Mouse (Mus musculus) c-Kit-positive CD71-positive TER-119-negative erythroid progenitor cells, embryonic 14.5 days (primary cell): ENCODE measurements around the gene Gramd1b.

Source experiments
- DNase-seq: peaks from one replicate; pipeline ENCODE4 v3.0.0-alpha.2; 2013; ENCODE audit warnings: low read depth

Gene Gramd1b

DNA sequence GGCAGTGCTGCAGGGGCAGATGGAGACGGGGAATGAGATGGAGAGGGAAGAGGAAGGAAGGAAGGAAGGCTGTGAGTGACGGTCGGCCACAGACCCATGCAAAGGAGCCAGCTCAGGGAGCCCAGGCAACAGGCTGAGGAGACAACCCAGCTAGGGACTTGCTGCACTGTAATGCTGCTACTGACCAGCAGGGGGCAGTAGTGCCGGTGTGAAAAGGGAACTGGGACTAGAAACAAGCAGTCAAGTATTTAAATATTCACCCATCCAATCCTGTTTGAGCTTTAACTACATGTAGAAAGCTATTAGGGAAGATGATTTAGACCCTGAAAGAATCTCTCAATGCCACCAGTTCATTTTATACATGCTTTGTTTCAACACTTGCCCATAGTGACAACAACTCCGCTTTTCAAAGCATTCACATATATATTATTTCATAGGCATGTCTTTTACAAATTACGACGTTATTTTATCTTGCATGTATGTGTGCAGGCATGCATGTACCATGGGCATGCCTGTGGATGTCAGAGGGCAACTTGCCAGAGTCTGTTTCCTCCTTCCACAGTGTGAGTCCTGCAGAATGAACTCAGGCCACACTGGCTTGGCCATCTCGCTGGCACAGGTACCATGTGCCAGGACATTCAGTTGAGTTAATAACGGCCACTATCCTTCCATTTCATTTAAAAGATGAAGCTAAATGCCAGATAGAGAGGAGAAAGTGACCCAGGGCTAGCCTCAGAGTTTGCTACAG, 197.4 kb downstream of the Gramd1b start:
- peak; percentile 23 for DNase-seq

DNA sequence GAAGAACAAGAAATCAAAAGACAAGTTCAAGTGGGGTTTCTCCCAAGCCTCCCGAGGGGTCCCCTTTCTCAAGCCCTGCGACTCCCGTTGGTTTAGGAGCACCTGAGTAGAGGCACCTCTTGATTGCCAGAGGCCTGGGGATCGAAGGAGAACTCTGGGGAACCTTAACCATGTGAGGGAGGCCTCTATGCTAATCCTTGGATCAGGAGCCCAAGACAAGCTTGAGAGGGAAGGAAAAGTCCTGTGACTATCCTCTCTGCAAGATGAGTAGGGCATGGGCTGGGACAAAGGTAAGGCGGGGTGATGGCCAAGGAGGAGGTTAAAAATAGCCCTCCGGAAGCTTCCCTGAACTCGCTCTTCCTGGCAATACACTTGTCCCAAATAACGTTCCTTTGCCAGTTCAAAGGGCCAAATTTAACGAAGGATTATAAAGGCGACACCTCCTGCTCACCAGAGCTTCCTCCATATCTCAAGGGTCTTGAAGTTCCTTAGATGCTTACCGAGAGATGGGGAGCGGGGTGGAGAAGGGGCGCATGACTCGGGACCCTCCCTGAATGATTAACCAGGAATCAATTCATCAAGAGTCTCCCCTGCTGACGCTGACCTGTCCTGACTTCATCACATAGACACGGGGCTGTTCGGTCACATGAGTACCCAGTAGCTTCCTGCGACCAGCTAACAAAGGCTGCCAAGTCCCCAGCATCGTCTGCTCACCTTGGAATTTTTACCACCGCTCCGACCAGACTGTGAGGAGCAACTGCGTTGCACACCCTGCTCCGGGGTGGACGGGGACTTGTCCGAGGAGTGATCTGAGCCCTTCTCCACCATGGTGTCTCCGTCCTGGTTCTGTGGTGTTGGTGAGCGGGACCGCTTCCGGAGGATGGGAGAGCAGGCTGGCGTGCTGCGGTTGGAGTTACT, 198.2 kb downstream of the Gramd1b start:
- no peak for DNase-seq

DNA sequence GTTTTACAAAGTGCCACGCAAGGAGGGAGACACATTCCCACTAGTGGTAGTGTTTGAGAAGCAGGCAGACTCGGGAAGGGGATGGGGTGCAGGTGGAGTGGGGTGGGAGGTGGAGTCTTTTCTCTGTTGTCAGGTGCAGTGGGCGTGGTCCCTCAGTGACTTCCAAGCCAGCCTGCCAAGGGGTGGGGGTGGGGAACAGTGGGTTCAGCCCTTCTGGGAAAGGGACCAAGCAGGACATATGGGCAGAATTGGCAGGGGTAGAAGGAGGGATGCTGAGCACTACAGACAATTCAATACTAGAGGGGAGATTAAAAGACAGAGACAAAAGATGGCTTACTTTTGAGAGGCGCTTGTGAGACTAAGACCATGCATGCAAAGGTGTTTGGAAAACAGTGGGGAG, 198.9 kb downstream of the Gramd1b start:
- DNase-seq, result no peak

DNA sequence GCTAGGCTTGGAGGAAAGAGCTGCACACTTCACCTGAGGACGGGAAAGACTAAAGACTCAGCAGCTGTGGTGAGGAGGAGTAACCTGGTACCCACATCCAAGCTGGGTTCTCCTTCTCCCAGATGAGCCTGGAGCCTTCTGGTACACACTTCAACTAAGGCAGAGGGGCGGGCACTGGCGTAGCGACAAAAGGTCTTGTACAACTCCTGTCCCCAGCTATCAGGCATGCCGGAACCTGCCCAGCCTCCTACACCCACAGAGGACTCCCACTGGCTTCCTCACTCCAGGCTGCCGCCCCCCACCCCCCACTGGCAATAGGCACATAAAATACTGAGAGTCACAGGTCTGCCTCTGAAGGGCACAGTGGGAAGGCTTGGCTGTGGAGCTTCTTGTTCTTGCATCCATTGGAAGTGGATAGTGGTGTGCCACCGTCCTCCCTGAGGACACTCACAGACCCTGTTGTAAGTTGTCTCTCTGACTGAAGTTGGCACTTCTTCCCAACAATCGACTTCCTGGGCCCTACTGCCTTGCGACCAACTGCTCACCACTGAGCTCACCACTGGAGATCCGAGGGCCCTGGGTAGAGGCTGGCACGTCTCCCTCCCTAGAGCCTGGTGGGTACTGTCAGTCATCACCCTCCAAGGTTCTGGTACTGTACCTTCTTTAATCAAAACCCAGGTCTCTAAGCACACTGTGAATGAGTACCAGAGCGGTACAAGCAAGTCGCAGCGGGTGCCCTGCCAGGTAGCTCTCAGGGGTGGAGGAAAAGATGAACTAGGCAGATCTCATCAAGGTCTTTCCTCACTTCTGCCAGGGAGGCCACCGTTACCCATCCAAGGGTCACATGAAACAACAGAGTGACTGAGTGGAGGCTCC, 199.5 kb downstream of the Gramd1b start:
- DNase-seq, result no peak

DNA sequence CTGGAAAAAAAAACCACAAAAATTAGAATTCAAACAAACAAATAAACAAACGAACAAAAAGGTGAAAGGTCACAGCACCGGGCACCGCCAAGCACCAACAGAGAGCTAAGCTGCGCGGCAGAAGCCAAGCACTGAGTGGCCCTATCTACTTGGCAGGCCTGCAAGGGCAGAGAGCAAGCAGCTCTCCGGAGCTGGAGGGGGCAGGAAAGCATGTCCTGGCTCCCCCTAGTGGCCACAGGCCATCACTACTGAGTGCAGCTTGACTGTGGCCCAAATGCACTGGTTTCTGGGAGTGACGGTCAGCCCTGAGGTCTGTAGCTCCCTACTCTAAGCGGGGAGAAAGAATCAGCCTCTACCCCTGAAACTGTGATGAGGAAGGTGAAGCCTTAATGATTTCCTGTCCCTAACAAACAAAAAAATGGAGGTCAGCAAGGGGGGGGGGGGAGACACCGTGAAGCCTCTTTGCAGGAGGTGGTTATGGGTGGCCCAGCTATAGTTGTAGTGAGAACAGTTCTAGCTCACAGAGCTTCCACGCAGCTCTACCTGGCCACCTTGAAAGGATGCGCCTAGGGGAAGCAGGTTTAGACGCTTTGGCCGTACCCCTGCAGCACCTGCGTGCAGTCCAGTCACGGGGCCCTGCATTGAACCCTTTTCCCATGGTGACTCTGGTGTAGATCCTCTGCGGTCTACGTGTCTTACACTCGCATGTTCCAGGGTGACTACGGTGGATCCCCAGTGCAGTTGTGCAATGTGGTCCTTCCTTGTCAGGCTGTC, 200.4 kb downstream of the Gramd1b start:
- peak; percentile 39 for DNase-seq

DNA sequence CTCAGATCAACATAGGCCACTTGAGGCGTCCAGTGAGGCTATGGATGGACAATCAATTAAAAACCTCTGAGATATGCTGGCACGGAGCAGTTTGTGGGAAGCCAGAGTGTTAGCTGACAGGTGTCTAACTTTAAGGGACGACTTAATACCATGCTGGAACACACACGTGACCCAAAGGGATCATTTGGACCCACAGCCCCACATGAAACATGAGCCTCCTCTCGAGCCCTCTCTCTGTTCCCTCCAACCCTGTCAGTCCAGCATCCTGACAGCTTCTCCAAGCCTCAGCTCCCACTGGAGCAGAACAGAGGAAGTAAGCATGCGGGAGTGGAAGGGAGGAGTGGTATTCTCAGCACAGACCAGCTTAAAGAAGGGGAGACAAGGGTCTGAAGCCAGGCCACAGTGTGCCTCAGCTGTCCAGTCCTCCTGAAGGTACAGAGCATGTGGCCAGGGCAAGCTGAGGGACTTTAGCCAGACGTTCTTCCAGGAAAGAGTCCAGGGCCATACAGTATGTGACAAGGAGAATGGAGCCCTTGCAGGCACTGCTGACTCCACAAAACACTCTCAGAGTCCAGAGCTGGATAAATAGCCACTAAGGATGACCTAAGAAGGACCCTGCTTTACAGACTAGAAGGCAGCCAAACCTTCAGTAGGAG, 204.8 kb downstream of the Gramd1b start:
- DNase-seq, result no peak

DNA sequence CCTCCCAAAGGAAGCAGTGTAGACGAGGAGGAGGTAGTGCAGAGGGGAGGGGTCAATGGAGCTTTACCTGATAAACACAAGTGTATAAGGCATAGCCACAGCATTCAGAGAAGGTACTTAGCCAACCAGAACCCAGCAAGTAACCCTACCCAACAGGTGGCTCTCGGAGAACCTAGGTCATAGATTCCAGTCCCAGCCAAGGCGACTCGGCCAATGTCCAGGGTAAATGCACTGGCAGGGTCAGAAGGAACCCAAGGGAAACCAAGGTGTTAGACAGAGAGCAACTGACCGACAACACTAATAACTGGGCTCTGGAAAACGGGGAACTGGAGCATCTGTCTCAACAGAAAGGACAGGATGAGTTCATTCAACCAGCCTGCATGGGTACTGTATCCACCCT, 206.4 kb downstream of the Gramd1b start:
- no peak for DNase-seq

DNA sequence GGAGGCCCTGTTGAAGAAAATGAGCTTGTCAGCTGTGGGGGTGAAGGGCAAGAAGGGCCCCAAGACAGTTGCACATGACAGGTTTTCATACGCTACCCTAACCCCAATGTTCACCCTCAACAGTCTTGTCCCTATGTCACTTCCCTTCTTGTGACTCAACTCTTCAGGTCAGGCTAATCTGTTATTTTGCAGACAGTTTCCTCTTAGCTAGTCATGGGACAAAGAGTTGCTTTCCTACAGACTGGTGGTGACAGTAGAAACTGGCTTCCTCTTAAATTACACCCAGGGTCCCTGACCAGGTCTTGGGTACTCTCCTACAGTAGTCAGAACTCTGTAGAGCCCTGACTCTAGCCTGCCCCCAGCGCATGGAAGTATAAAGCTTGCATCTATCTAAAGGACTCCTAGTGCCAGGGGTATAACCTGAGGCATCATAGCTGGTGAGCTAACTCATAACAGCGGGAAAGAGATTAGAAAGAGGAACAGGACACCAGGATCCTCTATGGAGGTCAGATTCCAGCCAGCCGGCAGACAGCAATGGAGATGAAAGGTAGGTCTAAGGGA, 206.9 kb downstream of the Gramd1b start:
- no peak for DNase-seq

DNA sequence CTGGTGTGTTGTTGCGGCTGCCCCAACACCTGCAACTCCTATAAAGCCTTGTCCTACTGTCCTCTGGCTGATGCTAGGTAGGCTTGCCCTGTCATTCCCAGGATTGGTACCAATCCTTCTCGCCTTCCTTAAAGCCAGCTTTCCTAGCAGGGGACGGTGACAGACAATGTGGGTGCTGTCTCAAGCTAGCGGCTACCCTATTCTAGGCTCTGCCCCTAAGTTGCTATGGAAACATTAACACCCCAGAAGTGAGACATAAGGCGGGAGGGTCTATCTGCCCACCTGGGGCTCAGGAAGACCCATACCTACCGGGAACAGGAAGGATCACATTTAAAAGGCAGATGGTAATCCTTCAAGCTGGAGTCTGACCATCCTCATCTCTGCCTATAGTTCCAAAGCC, 207.4 kb downstream of the Gramd1b start:
- no peak for DNase-seq

DNA sequence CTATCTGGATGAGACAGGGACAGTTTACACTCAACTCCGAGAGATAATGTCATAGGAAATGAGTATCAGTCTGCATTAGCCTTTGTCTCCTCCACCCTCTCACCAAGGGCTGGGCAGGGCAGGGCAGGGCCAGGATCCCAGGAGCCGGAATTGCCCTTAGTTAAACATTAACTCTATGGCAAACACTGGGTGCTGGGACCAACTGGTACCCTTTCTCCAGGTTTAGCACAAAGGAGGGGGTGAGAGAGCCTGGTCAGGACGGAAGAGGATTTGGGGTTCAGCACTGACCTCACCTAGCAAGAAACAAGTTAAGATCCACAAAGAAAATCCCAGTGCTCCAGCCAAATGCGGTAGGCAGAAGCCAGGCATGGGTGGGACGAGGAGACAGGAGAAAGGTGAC, 208.0 kb downstream of the Gramd1b start:
- DNase-seq, result no peak

DNA sequence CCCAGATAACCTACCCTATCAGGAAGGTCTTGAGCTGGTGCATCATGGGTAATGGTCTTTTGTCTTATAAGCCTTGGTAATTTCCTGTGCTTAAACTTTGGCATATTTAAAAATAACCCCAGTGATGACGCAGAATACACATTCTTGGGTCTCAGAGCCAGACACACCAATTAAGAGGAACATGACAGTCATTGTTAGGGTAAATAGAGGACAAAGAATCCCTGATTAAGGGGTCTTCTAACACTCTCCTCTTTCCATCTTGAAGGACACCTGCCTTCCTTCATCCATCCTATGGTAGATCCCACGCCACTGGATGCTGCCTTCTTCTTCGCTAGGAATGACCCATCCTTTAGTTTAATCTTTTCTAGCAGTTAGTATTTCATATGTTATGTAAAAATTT, 208.8 kb downstream of the Gramd1b start:
- DNase-seq, result no peak

DNA sequence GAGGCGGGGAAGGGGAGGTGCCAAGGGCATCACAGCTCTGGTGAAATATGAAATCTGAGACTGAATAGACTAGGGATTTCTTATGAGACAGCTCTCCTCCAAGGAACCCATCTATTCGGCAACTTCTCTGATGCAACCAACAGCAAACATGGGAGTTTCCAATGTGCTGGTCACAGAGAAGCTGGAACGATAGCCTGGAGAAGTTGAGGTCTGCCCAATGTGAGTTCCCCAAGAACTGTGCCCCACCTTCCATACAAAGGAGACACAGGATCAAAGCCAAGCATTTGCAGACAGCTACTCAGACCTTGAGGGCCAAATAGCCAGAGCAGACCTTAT, 209.5 kb downstream of the Gramd1b start:
- DNase-seq, result no peak

DNA sequence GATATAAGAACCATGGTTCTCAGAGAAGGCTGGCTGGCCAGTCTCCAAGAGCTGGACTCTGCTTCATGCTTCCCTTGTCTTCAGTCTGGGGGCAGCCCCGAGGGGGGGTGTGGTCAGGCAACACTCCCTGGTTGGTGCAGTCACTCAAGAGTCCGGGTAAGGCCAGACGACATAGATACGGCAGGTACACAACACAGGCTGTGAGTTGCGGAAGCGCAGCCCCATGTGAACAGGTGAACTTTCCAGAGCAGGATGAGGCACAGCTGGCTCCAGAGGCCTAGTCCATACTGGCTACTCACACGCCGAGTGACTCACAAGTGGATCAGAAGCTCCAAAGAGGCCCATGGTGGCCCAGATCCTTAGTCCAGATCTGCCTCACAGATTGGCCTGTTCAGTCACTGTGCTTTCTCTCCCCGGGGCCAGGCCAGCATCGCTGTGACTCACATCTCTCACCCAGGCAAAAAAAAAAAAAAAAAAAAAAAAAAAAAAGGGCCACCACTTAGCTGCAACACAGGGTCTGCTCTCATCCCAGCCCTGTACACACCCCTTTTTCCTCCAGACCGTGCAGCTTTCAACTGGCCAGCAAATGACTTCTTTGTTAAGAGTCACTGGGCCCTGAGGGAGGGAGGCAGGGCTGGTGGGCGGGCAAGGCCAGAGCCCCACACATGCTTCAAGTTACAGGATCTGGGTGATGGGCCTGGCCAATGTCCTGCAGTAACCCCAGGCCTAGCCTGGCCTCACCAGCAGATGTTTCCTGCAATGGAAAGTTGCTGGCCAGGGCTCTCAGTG, 210.1 kb downstream of the Gramd1b start:
- no peak for DNase-seq

DNA sequence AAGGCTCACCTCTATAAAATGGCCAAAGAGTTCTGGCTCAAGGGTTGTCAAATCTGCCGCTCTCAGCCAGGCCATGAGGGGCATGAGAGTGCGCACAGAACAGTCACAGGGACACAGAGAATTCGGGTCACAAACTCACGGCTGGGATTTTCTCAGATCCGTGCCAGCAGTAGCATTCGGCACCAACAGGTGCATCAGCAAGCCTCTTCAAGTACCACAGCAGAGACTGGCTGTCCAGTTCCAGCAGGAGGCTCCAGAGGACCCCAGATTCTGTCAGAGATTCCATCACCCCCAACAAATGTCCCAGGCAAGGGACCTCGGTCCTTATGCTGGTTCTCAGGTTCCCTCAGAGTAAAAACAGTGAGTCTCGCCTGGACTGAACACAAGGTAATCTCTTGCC, 210.8 kb downstream of the Gramd1b start:
- DNase-seq, result no peak

DNA sequence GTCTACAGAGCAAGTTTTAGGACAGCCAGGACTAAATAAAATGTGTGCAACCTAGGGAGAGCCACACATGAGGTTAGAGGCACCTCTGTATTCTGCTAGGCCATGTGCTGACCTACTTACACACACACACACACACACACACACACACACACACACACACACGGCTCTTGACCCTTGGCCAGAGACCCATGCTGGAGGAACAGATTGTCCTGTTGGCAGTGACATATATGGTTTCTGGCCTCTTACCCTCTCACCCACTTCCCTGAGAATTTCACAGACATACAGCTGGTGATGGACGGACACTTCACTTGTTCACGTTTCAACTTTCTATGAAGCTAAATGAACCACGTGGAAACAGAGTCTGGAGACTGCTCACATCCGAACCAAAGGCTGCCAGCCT, 212.4 kb downstream of the Gramd1b start:
- no peak for DNase-seq

DNA sequence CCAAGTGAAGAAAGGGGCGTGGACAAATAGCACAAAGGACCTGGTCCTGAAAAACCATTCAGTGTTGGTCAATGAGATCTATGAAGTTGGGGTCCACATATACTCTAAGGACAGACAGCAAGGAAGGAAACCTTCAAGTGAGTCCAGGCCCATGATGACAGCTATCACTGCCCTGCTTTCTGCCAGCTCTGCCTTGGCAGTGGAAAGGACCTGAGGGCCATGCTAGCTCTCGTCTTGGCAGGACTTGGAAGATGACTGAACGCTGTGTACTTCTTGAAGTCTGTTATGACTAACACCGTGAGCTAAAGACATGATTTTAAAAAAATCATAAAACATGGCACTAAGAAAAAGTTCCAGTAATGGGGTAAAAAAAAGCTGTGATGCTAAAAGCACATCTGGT, 213.4 kb downstream of the Gramd1b start:
- no peak for DNase-seq

DNA sequence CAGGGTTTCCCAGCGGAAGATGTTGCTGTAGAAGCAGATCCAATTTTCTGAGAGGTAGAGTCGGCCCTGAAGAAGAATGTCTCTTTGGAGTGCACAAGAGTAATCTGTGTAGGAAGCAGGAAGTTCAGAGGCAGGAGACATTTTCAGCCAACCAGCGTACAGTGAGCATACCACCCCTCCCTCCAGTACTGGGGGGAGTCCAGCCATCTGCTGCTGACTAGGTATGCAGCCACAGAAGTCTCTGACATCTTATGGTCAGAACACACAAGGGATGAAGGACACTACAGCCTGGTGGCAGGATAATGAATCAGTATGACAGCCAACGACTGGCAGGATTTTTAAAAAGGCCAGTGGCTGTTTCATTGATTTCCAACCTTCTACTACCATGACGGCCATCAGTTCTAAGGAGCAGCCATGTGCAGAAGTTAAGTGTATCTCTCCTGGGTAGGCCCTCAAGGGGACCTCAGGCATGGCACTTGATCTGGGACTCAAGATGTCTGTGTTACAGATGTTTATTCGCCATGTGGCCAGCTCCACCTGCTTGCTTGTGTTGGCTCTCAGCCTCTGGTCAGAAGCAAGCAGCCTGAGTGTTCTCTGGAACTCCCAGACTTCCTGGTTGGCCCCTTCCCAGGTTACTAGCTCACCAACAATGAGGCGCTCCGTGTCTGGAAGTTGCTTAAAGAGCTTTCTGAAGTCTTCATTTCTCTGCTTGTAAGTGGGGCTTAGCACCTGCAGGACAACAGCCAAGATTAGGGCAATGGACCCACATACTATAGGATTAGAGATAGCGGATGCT, 214.1 kb downstream of the Gramd1b start:
- DNase-seq, result no peak

DNA sequence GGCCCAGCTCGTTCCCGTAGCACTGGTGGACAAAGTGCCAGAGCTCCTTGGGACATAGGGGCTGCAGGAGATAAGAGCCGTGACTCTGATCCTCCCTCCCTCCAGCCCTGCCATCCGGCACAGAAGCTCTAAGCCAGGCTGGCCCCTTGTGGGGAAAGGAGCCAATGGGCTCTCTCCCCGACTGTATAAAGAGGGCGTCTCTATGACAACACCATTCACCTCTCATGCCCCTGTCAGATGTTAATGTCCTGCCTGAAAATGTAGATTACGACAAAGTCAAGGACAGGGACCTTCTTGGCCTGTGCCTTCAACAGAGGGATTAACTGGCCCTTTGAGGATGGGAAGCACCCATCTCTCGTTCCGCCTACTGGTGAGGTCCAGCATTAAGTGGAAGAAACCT, 219.4 kb downstream of the Gramd1b start:
- no peak for DNase-seq

DNA sequence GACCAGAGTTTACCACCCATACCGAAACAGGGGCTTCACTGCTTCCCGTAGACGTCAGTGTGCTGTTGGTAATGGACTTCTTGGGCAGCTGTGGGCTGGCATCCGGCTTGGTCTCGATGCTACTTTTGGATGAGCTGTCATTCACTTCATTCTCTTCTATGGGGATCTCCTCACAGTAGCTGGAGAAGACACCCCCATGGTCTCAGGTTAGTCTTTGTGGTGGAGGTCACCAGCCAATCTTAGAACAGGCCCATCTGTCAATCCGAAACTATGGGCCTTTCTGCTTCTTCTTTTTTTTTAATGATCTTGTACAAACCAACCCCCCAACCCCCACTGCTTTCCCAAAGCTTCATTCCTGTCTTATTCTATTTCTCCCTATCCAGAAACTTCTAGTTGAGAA, 221.3 kb downstream of the Gramd1b start:
- DNase-seq, result no peak
